Mouse (Mus musculus) bone marrow, adult 2 months (tissue): ENCODE measurements around the gene Snhg11. TPM values are rescaled to one million over a fixed set of nuclear protein-coding genes. Genes with fewer than 3 reads are reported as not detected.

Experiments
- H3K27ac ChIP-seq: fragments of 200-500 bp; 2 replicates; pipeline ENCODE4 v1.5.1; 2012; ENCODE audit warnings: low read depth, mild to moderate bottlenecking, control low read depth, inconsistent platforms, low read length; ENCODE audit not compliant: control insufficient read depth, poor library complexity, insufficient read depth
- H3K4me1 ChIP-seq: fragments of 200-500 bp; 2 replicates; pipeline ENCODE4 v1.6.1; 2011; ENCODE audit warnings: low read length; ENCODE audit not compliant: control insufficient read depth, insufficient read depth
- H3K4me3 ChIP-seq: fragments of 200-500 bp; replicated peaks from 2 replicates; pipeline ENCODE3; 2011; ENCODE audit warnings: mild to moderate bottlenecking, low read depth, low read length, control low read depth; ENCODE audit not compliant: control insufficient read depth
- CTCF ChIP-seq: fragments of 200-500 bp; IDR thresholded peaks from 2 replicates; pipeline ENCODE4 v1.5.1; 2011; ENCODE audit warnings: low read length, control low read depth; ENCODE audit not compliant: control insufficient read depth, insufficient read depth
- POLR2A ChIP-seq: fragments of 200-500 bp; IDR thresholded peaks from 2 replicates; pipeline ENCODE4 v1.6.1; 2011; ENCODE audit warnings: low read depth, mild to moderate bottlenecking, control low read depth, low read length, borderline replicate concordance; ENCODE audit not compliant: control insufficient read depth
- WGBS: fragments of 180-500 bp; shearing (Covaris S2); methylation state at CpG from one replicate; pipeline ENCODE4 v1.1.7; 2018; 5-methylcytosine and 5-hydroxymethylcytosine counted together
- polyA plus RNA-seq: library from polyadenylated mRNA; stranded (reverse); fragments of >200 nt; gene quantifications from 2 replicates; pipeline ENCODE4 v1.2.4, GENCODE M21; 2011; ENCODE audit warnings: low replicate concordance; ENCODE audit not compliant: missing spikeins, insufficient read depth, insufficient read length

The Snhg11 gene
- polyA plus RNA-seq, 1 experiment, result 2.6 TPM

GRCm38 (mm10) chr2:158352801-158353520 lies 22.5 kb upstream of the Snhg11 start:
- H3K4me3 ChIP-seq, result no peak overlapping the region
- WGBS, result 77% methylated on average over 3 of the region's 3 CpGs

GRCm38 (mm10) chr2:158354348-158355114 lies 20.9 kb upstream of the Snhg11 start:
- no peak overlapping the region for H3K4me3 ChIP-seq
- no peak overlapping the region for H3K27ac ChIP-seq
- TF ChIP-seq POLR2A, result no peak
- no peak for TF ChIP-seq CTCF
- WGBS, result 76% methylated on average over 7 of the region's 7 CpGs
- no peaks in the 10 kb centered on the region; the same call in 1 of the 2 replicates for H3K4me1 ChIP-seq

More at GRCm38 (mm10) chr2:158352801-158353520, 22.5 kb upstream of the Snhg11 start:
- H3K4me1 ChIP-seq, result no peaks in the 10 kb centered on the region; the same call in 1 of the 2 replicates
- H3K27ac ChIP-seq, result no peak overlapping the region
- no peak for TF ChIP-seq POLR2A
- no peak for TF ChIP-seq CTCF

GRCm38 (mm10) chr2:158355238-158355637 lies 20.2 kb upstream of the Snhg11 start:
- TF ChIP-seq POLR2A, result no peak
- no peaks in the 10 kb centered on the region; the same call in 1 of the 2 replicates for H3K4me1 ChIP-seq
- H3K27ac ChIP-seq, result no peak overlapping the region
- 74% methylated on average over 2 of the region's 2 CpGs for WGBS
- no peak overlapping the region for H3K4me3 ChIP-seq

GRCm38 (mm10) chr2:158356121-158356520 lies 19.3 kb upstream of the Snhg11 start:
- WGBS, result 83% methylated on average over 5 of the region's 5 CpGs
- H3K27ac ChIP-seq, result no peak overlapping the region

GRCm38 (mm10) chr2:158359757-158360620 lies 15.4 kb upstream of the Snhg11 start:
- 73% methylated on average over 12 of the region's 12 CpGs for WGBS
- peaks cover 1% of the 10 kb centered on the region; the same call in 1 of the 2 replicates for H3K4me1 ChIP-seq
- TF ChIP-seq POLR2A (no peak), CTCF (no peak)
- no peak overlapping the region for H3K27ac ChIP-seq
- H3K4me3 ChIP-seq, result peak overlapping the region; percentile 88

More at GRCm38 (mm10) chr2:158356121-158356520, 19.3 kb upstream of the Snhg11 start:
- H3K4me1 ChIP-seq, result no peaks in the 10 kb centered on the region; the same call in 1 of the 2 replicates
- no peak for TF ChIP-seq CTCF
- TF ChIP-seq POLR2A, result no peak
- H3K4me3 ChIP-seq, result no peak overlapping the region

- Histone ChIP-seq H3K27ac (peak overlapping the region; percentile 48), H3K4me1 (peaks cover 1% of the 10 kb centered on the region; the same call in 1 of the 2 replicates), H3K4me3 (peak overlapping the region; percentile 88)
- TF ChIP-seq CTCF, result peak; percentile 75
- peak; percentile 32; the same call in 1 of the 2 replicates for TF ChIP-seq POLR2A
- under 1% methylated on average over 41 of the region's 41 CpGs for WGBS
These were observed 14.4 kb upstream of the Snhg11 start for GRCm38 (mm10) chr2:158360873-158361677.

GRCm38 (mm10) chr2:158361678-158362320 lies 13.6 kb upstream of the Snhg11 start:
- no peak for TF ChIP-seq POLR2A
- 0 out of 2 replicates have a peak, but pooled peaks have one; percentile 5 for TF ChIP-seq CTCF
- WGBS, result 35% methylated on average over 8 of the region's 8 CpGs
- H3K27ac ChIP-seq, result no peak overlapping the region
- H3K4me1 ChIP-seq, result peaks cover 1% of the 10 kb centered on the region; the same call in 1 of the 2 replicates
- H3K4me3 ChIP-seq, result peak overlapping the region; percentile 46
